Mouse (Mus musculus): Measurements from ENCODE around the gene Mcidas. TPM values are rescaled to one million over a fixed set of nuclear protein-coding genes. Genes with fewer than 3 reads are reported as not detected.

Gene Mcidas
- polyA plus RNA-seq (2015; fragmentation: Nextera tagmentation; extraction: Ambion mirVana), result not detected in 2 replicates

GRCm38 (mm10) chr13:112993531-112994152 is at the start of gene Mcidas:
Mcidas (plus strand) TSS chr13:112993845.
- Histone ChIP-seq H3K9me3 (replicated peaks) (no peaks in the 10 kb centered on the region), H3K9ac (no peak within 1 kb of the TSS), H3K4me1 (replicated peaks) (peaks cover 17% of the 10 kb centered on the region), H3K27ac (no peak within 1 kb of the TSS), H3K4me2 (peak within 1 kb of the TSS; percentile 59), H3K36me3 (no peaks in the 10 kb centered on the region), H3K4me3 (replicated peaks) (peak within 1 kb of the TSS; percentile 44), H3K27me3 (peaks cover 96% of the 10 kb centered on the region)
- DNase-seq (no peak), ATAC-seq (ENCODE audit: low read depth) (no peak)
- WGBS (ENCODE audit: insufficient replicate concordance), result 2% methylated on average over 63 of the region's 63 CpGs

GRCm38 (mm10) chr13:112945312-112945711 is 48.3 kb upstream of the Mcidas start:
- 89% methylated on average over 9 of the region's 9 CpGs for WGBS (ENCODE audit: insufficient replicate concordance)
- no peaks in the 10 kb centered on the region for H3K27me3 ChIP-seq
- no peak overlapping the region for H3K4me2 ChIP-seq
- no peak overlapping the region for H3K27ac ChIP-seq
- H3K36me3 ChIP-seq, result peaks cover 66% of the 10 kb centered on the region
- H3K4me3 ChIP-seq (replicated peaks), result no peak overlapping the region
- no peak for ATAC-seq (ENCODE audit: low read depth)
- no peaks in the 10 kb centered on the region for H3K9me3 ChIP-seq (replicated peaks)
- H3K4me1 ChIP-seq (replicated peaks), result peaks cover 16% of the 10 kb centered on the region
- no peak for DNase-seq
- no peak overlapping the region for H3K9ac ChIP-seq

GRCm38 (mm10) chr13:112945900-112946299 is 47.7 kb upstream of the Mcidas start:
- Histone ChIP-seq H3K27me3 (no peaks in the 10 kb centered on the region), H3K4me3 (replicated peaks) (no peak overlapping the region), H3K27ac (no peak overlapping the region), H3K4me1 (replicated peaks) (peaks cover 15% of the 10 kb centered on the region), H3K9ac (no peak overlapping the region), H3K36me3 (peaks cover 71% of the 10 kb centered on the region), H3K9me3 (replicated peaks) (no peaks in the 10 kb centered on the region), H3K4me2 (no peak overlapping the region)
- DNase-seq (no peak), ATAC-seq (ENCODE audit: low read depth) (no peak)
- WGBS (ENCODE audit: insufficient replicate concordance), result 68% methylated on average over 6 of the region's 6 CpGs

GRCm38 (mm10) chr13:112954067-112954466 is 39.6 kb upstream of the Mcidas start:
- Histone ChIP-seq H3K9me3 (replicated peaks) (no peaks in the 10 kb centered on the region), H3K36me3 (peaks cover 71% of the 10 kb centered on the region)
- WGBS (ENCODE audit: insufficient replicate concordance), result 90% methylated on average over 8 of the region's 8 CpGs

GRCm38 (mm10) chr13:112963081-112963480 is 30.6 kb upstream of the Mcidas start:
- Histone ChIP-seq H3K36me3 (peaks cover 55% of the 10 kb centered on the region), H3K4me3 (replicated peaks) (no peak overlapping the region), H3K27me3 (no peaks in the 10 kb centered on the region), H3K27ac (no peak overlapping the region), H3K4me1 (replicated peaks) (no peaks in the 10 kb centered on the region), H3K9ac (no peak overlapping the region), H3K4me2 (no peak overlapping the region), H3K9me3 (replicated peaks) (no peaks in the 10 kb centered on the region)
- ATAC-seq (ENCODE audit: low read depth) (no peak), DNase-seq (no peak)
- 81% methylated on average over 5 of the region's 5 CpGs for WGBS (ENCODE audit: insufficient replicate concordance)

More at GRCm38 (mm10) chr13:112954067-112954466, 39.6 kb upstream of the Mcidas start:
- Histone ChIP-seq H3K27me3 (no peaks in the 10 kb centered on the region), H3K4me1 (replicated peaks) (no peaks in the 10 kb centered on the region), H3K4me2 (no peak overlapping the region), H3K27ac (no peak overlapping the region), H3K4me3 (replicated peaks) (no peak overlapping the region), H3K9ac (no peak overlapping the region)
- ATAC-seq (ENCODE audit: low read depth), result no peak
- no peak for DNase-seq

- Histone ChIP-seq H3K9me3 (replicated peaks) (no peaks in the 10 kb centered on the region), H3K4me2 (no peak overlapping the region), H3K4me3 (replicated peaks) (no peak overlapping the region), H3K4me1 (replicated peaks) (no peaks in the 10 kb centered on the region), H3K27me3 (no peaks in the 10 kb centered on the region), H3K27ac (no peak overlapping the region), H3K9ac (no peak overlapping the region), H3K36me3 (peaks cover 52% of the 10 kb centered on the region)
- no peak for DNase-seq
- WGBS (ENCODE audit: insufficient replicate concordance), result 86% methylated on average over 12 of the region's 12 CpGs
- ATAC-seq (ENCODE audit: low read depth), result no peak
Observed at GRCm38 (mm10) chr13:112964421-112964820, 29.2 kb upstream of the Mcidas start.

GRCm38 (mm10) chr13:112967267-112967666 is 26.4 kb upstream of the Mcidas start:
- Histone ChIP-seq H3K9me3 (replicated peaks) (no peaks in the 10 kb centered on the region), H3K9ac (no peak overlapping the region), H3K4me1 (replicated peaks) (no peaks in the 10 kb centered on the region), H3K4me3 (replicated peaks) (no peak overlapping the region), H3K4me2 (no peak overlapping the region), H3K36me3 (peaks cover 43% of the 10 kb centered on the region), H3K27me3 (no peaks in the 10 kb centered on the region), H3K27ac (no peak overlapping the region)
- ATAC-seq (ENCODE audit: low read depth) (no peak), DNase-seq (no peak)
- WGBS (ENCODE audit: insufficient replicate concordance), result 79% methylated on average over 5 of the region's 5 CpGs

GRCm38 (mm10) chr13:112976720-112977119 is 16.9 kb upstream of the Mcidas start:
- Histone ChIP-seq H3K4me2 (no peak overlapping the region), H3K9me3 (replicated peaks) (no peaks in the 10 kb centered on the region), H3K4me1 (replicated peaks) (no peaks in the 10 kb centered on the region), H3K27me3 (peaks cover 49% of the 10 kb centered on the region), H3K27ac (no peak overlapping the region), H3K4me3 (replicated peaks) (no peak overlapping the region), H3K9ac (no peak overlapping the region), H3K36me3 (no peaks in the 10 kb centered on the region)
- WGBS (ENCODE audit: insufficient replicate concordance), result 27% methylated on average over 10 of the region's 10 CpGs
- ATAC-seq (ENCODE audit: low read depth), result no peak
- DNase-seq, result no peak

GRCm38 (mm10) chr13:112985605-112986450 is 7.8 kb upstream of the Mcidas start:
- WGBS (ENCODE audit: insufficient replicate concordance), result 11% methylated on average over 18 of the region's 18 CpGs

GRCm38 (mm10) chr13:112986451-112986950 is 7.1 kb upstream of the Mcidas start:
- peak overlapping the region; percentile 53; the same call in 1 of the 2 replicates for H3K4me3 ChIP-seq (replicated peaks)

More at GRCm38 (mm10) chr13:112985605-112986450, 7.8 kb upstream of the Mcidas start:
- H3K9me3 ChIP-seq (replicated peaks), result no peaks in the 10 kb centered on the region
- H3K4me1 ChIP-seq (replicated peaks), result peaks cover 16% of the 10 kb centered on the region
- DNase-seq (no peak), ATAC-seq (ENCODE audit: low read depth) (no peak)
- H3K36me3 ChIP-seq, result no peaks in the 10 kb centered on the region
- no peak overlapping the region for H3K4me2 ChIP-seq
- H3K27ac ChIP-seq, result no peak overlapping the region
- H3K9ac ChIP-seq, result no peak overlapping the region
- peaks cover 86% of the 10 kb centered on the region for H3K27me3 ChIP-seq
- no peak overlapping the region for H3K4me3 ChIP-seq (replicated peaks)

GRCm38 (mm10) chr13:112987532-112987943 is 6.1 kb upstream of the Mcidas start, which contains the start of gene Ccno:
Ccno (plus strand) TSS chr13:112987802.
- under 1% methylated on average over 47 of the region's 47 CpGs for WGBS (ENCODE audit: insufficient replicate concordance)
- H3K27ac ChIP-seq, result no peak within 1 kb of the TSS

More at GRCm38 (mm10) chr13:112986451-112986950, 7.1 kb upstream of the Mcidas start:
- Histone ChIP-seq H3K27me3 (peaks cover 88% of the 10 kb centered on the region), H3K4me1 (replicated peaks) (peaks cover 16% of the 10 kb centered on the region), H3K36me3 (no peaks in the 10 kb centered on the region), H3K9ac (no peak overlapping the region), H3K27ac (no peak overlapping the region), H3K9me3 (replicated peaks) (no peaks in the 10 kb centered on the region), H3K4me2 (0 out of 2 replicates have a peak overlapping the region, but pooled peaks have one; percentile 75)
- DNase-seq (no peak), ATAC-seq (ENCODE audit: low read depth) (no peak)
- WGBS (ENCODE audit: insufficient replicate concordance), result 2% methylated on average over 17 of the region's 17 CpGs

More at GRCm38 (mm10) chr13:112987532-112987943, 6.1 kb upstream of the Mcidas start, which contains the start of gene Ccno:
- no peaks in the 10 kb centered on the region for H3K36me3 ChIP-seq
- peak; percentile 91 for ATAC-seq (ENCODE audit: low read depth)
- H3K27me3 ChIP-seq, result peaks cover 86% of the 10 kb centered on the region
- DNase-seq, result peak; percentile 57
- no peaks in the 10 kb centered on the region for H3K9me3 ChIP-seq (replicated peaks)
- H3K4me3 ChIP-seq (replicated peaks), result peak within 1 kb of the TSS; percentile 53
- peaks cover 16% of the 10 kb centered on the region for H3K4me1 ChIP-seq (replicated peaks)
- H3K9ac ChIP-seq, result no peak within 1 kb of the TSS
- peak within 1 kb of the TSS; percentile 75 for H3K4me2 ChIP-seq
